Mouse (Mus musculus) liver, embryonic 16.5 days (tissue): Measurements from ENCODE around the gene Cul4a. TPM values are rescaled to one million over a fixed set of nuclear protein-coding genes. Genes with fewer than 3 reads are reported as not detected.

Source experiments
- ATAC-seq: fragments of 200-750 bp; cut with Nextera tagmentation; 2 replicates; pipeline ENCODE4 v1.8.0; 2017; ENCODE audit warnings: low read depth, mild to moderate bottlenecking, moderate number of reproducible peaks, moderate library complexity
- H3K27ac ChIP-seq: fragments of 300-500 bp; sonication (generic); 2 replicates; pipeline ENCODE4 v1.5.1; 2014; ENCODE audit warnings: mild to moderate bottlenecking, low read length
- H3K27me3 ChIP-seq: fragments of 300-500 bp; sonication (generic); 2 replicates; pipeline ENCODE4 v1.6.1; 2014; ENCODE audit warnings: low read depth, low read length, mixed read lengths; ENCODE audit not compliant: control insufficient read depth, insufficient read depth
- H3K36me3 ChIP-seq: fragments of 300-500 bp; sonication (generic); 2 replicates; pipeline ENCODE4 v1.6.1; 2014; ENCODE audit warnings: mild to moderate bottlenecking; ENCODE audit not compliant: control insufficient read depth, insufficient read depth
- H3K4me1 ChIP-seq: fragments of 300-500 bp; sonication (generic); 2 replicates; pipeline ENCODE4 v1.6.1; 2014; ENCODE audit warnings: low read depth, low read length, mixed read lengths; ENCODE audit not compliant: control insufficient read depth
- H3K4me2 ChIP-seq: fragments of 300-500 bp; sonication (generic); 2 replicates; pipeline ENCODE4 v1.6.1; 2014; ENCODE audit warnings: low read depth, low read length, mixed read lengths
- H3K4me3 ChIP-seq: fragments of 300-500 bp; sonication (generic); 2 replicates; pipeline ENCODE4 v1.5.1; 2014; ENCODE audit warnings: low read depth, mild to moderate bottlenecking, low read length
- H3K9ac ChIP-seq: fragments of 300-500 bp; sonication (generic); 2 replicates; pipeline ENCODE4 v1.6.1; 2014; ENCODE audit warnings: low read depth, low read length
- H3K9me3 ChIP-seq: fragments of 300-500 bp; sonication (generic); replicated peaks from 2 replicates; pipeline ENCODE4 v1.6.1; 2016; ENCODE audit warnings: low read length; ENCODE audit not compliant: control insufficient read depth
- WGBS: fragments of 180-500 bp; shearing (Covaris S2); extraction: QIAGEN DNeasy Blood & Tissue Kit; methylation state at CpG from one replicate; pipeline ENCODE4 v1.1.7; 2014; ENCODE audit not compliant: insufficient replicate concordance; 5-methylcytosine and 5-hydroxymethylcytosine counted together
- polyA plus RNA-seq: library from polyadenylated mRNA; unstranded; fragments of >200 nt; fragmentation: Nextera tagmentation; extraction: Ambion mirVana; gene quantifications from 2 replicates; pipeline ENCODE4 v1.2.1, GENCODE M21; 2015

The Cul4a gene
- polyA plus RNA-seq, 1 experiment from 2014 or later, result 72.1 TPM

DNA sequence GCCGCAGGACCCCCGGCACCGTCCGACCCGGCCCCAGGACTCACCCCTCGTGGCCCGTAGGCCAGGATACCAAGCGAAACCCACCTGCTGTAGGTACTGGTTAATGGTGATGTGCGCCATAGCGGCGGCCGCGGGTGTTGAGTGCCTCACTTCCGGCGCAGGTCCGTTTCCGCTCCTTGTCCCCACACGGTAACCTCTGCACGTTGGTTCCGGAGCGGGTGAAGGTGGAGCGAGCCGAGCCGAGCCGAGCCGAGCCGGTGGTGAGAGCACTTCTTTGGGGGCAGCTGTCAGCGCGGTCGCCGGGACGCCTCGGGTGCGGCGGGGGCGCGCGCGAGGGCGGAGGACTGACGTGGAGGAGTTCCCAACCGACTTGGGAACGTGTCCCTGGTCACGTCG lies 732 bp upstream of the Cul4a start:
- H3K4me3 ChIP-seq, result peak overlapping the region; percentile 99
- peaks cover 11% of the 10 kb centered on the region for H3K36me3 ChIP-seq
- peak overlapping the region; percentile 95 for H3K27ac ChIP-seq
- peaks cover 40% of the 10 kb centered on the region for H3K4me1 ChIP-seq
- peak; percentile 56 for ATAC-seq
- H3K27me3 ChIP-seq, result no peaks in the 10 kb centered on the region
- peak overlapping the region; percentile 100 for H3K4me2 ChIP-seq
- H3K9ac ChIP-seq, result peak overlapping the region; percentile 96
- under 1% methylated on average over 40 of the region's 45 CpGs for WGBS
- H3K9me3 ChIP-seq, result no peaks in the 10 kb centered on the region

DNA sequence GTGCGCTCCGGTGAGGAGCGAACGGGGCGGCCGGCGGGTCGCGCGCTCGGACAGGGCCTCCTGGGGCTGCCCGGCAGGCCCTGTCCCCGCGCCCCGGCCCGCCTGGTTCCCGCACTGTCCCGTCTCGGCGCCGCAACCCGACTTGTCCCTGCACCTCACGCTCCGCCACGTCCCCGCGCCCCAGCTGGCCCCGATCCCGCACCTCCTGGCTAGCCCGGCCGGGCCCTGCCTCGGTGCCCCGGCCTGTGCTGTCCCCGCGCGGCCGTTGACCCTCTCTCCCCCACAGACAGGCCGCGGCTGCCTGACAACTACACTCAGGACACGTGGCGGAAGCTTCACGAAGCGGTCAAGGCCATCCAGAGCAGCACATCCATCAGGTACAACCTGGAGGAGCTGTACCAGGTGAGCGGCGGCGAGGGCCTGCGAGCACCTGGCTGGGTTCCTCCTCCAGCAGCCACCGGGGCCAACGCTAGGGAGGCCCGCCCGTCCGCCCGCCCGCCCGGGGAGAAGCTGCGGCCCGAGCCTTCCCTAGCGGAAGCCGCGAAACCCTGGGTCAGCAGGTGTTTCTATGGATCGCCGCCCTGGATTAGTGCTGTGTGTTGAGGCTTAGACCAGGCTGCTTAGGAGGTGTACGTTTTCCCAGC lies 609 bp downstream of the Cul4a start:
- Histone ChIP-seq H3K27ac (peak overlapping the region; percentile 89), H3K9ac (peak overlapping the region; percentile 99), H3K4me3 (peak overlapping the region; percentile 98), H3K9me3 (no peaks in the 10 kb centered on the region), H3K36me3 (peaks cover 6% of the 10 kb centered on the region), H3K27me3 (no peaks in the 10 kb centered on the region), H3K4me1 (peaks cover 47% of the 10 kb centered on the region), H3K4me2 (peak overlapping the region; percentile 71)
- WGBS, result under 1% methylated on average over 52 of the region's 63 CpGs
- peak; percentile 30 for ATAC-seq

DNA sequence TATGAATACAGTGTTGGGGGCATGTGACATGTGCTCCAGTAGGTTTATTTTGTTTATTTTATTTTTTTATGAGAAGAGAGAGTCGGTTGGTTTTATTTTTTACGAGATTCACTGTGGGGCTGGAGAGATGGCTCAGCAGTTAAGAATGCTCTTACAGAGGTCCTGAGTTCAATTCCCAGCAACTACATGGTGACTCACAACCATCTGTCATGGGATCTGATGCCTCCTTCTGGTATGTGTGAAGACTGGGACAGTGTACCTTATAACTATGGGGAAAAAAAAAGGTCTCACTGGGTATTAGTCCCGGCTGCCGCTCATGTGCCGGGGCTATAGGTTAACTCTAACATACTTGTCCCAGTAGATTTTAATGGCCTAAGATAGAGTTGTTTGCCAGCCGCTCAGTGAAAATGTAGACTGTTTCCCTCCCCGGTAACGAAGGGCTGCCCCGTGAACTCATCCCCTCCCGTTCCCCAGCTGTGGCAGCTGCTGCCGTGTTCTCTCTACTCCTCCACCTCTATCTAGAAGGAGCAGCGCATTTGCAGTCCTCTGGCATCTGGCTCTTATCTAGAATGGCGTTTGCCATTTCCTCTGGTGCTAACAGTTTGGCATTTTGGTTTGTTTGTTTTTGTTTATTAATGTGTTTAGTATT lies 2.7 kb downstream of the Cul4a start:
- Histone ChIP-seq H3K36me3 (peaks cover 6% of the 10 kb centered on the region), H3K9me3 (no peaks in the 10 kb centered on the region), H3K4me1 (peaks cover 47% of the 10 kb centered on the region), H3K4me3 (peak overlapping the region; percentile 98), H3K27me3 (no peaks in the 10 kb centered on the region), H3K4me2 (peak overlapping the region; percentile 71), H3K27ac (peak overlapping the region; percentile 98), H3K9ac (peak overlapping the region; percentile 99)
- WGBS, result 33% methylated on average over 13 of the region's 13 CpGs
- peak; percentile 35 for ATAC-seq

DNA sequence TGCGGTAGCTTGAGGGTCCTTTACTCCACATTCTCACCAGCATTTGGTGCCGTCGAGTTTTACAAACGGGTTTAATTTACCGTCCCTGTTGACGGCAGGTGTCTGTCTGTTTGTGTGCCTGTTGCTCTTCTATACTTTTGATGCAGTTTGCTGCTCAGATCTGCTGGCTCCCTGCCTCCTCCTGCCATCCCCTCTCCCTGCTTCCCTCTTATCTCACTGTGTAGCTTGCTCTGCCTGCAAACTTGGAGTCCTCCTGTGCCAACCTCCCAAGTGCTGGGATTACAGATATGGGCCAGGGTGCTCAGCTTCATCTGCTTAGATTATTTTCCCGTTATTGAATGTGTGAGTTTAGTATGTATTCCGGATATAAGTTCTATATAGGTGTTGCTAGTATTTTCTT lies 3.5 kb downstream of the Cul4a start:
- Histone ChIP-seq H3K4me3 (peak overlapping the region; percentile 98), H3K9ac (peak overlapping the region; percentile 99), H3K4me2 (peak overlapping the region; percentile 71), H3K9me3 (no peaks in the 10 kb centered on the region), H3K27ac (peak overlapping the region; percentile 98), H3K27me3 (no peaks in the 10 kb centered on the region), H3K36me3 (peaks cover 13% of the 10 kb centered on the region), H3K4me1 (peaks cover 42% of the 10 kb centered on the region)
- WGBS, result 37% methylated on average over 8 of the region's 8 CpGs
- ATAC-seq, result peak; percentile 28

DNA sequence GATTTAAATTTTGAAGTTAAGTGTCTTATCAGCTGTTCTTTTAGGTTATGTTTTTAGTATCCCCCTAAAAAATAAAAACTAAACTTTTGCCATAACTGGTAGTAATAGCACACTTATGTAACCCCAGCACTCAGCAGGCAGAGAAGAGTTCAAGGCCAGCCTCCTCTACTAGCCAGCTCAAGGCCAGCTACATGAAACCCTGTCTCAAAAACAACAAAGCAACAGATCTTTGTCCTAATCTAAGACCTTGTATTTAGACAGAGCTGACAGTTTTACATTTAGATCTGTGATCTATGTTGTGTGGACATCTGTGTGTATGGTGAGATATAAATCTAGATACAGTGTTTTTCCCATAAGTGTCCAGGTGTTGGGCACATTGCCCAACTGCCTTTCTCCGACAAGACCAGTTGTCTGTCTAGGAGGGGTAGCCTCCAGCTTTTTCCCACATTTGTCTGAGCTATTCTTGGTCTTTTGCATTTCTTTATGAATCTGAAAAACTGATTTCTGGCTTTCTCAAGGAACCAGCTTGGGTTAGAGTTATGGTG lies 4.1 kb downstream of the Cul4a start:
- 27% methylated on average over 1 of the region's 1 CpGs for WGBS
- Histone ChIP-seq H3K4me3 (peak overlapping the region; percentile 37), H3K36me3 (peaks cover 13% of the 10 kb centered on the region), H3K4me1 (peaks cover 39% of the 10 kb centered on the region), H3K27ac (peak overlapping the region; percentile 98), H3K4me2 (peak overlapping the region; percentile 71), H3K9ac (peak overlapping the region; percentile 22; the same call in 1 of the 2 replicates), H3K27me3 (no peaks in the 10 kb centered on the region), H3K9me3 (no peaks in the 10 kb centered on the region)
- ATAC-seq, result no peak

DNA sequence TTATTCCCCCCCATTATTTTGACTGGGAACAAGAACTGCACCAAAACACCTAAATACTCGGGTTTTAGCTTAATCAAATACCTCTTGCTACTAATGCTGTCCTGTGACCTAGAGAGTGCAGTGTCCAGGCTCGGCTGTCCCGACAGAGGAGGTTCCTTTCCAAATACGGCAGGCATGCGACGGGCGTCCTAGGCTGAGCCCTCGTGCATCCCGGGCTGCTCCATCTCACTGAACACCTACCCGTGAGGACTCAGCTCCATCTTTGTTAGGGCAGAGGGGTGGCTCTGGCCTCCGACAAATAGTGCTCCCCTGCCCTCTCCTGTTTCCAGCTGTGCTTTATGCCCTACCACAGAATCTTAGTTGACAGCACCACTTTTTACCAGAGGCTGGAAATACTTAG lies 6.5 kb downstream of the Cul4a start:
- H3K27ac ChIP-seq, result no peak overlapping the region
- H3K27me3 ChIP-seq, result no peaks in the 10 kb centered on the region
- peaks cover 13% of the 10 kb centered on the region for H3K36me3 ChIP-seq
- H3K9ac ChIP-seq, result no peak overlapping the region
- no peaks in the 10 kb centered on the region for H3K9me3 ChIP-seq
- H3K4me3 ChIP-seq, result no peak overlapping the region
- H3K4me2 ChIP-seq, result no peak overlapping the region
- ATAC-seq, result no peak
- 89% methylated on average over 11 of the region's 11 CpGs for WGBS
- peaks cover 32% of the 10 kb centered on the region for H3K4me1 ChIP-seq

DNA sequence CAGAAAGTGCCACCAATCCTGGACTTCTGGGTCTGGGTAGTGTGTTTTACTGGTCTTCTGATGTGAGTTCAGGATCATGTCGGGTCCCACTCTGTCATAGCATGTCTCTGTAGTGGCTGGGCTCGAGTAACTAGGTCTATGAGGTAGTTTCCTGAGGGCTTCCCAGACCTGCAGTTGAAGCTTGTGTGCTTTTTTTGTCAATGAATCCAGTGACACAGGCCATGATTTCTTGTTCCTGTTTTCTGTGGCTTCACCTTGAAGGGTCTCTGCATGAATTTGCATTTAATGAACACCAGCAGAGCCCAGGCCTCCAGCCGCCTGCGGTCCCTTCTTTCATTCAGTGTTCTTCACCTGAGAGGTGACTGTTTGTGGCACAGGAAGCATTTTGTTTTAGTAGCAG lies 7.8 kb downstream of the Cul4a start:
- H3K4me1 ChIP-seq, result peaks cover 21% of the 10 kb centered on the region
- H3K4me2 ChIP-seq, result no peak overlapping the region
- H3K4me3 ChIP-seq, result no peak overlapping the region
- no peaks in the 10 kb centered on the region for H3K9me3 ChIP-seq
- WGBS, result 65% methylated on average over 4 of the region's 4 CpGs
- H3K27me3 ChIP-seq, result no peaks in the 10 kb centered on the region
- ATAC-seq, result no peak
- no peak overlapping the region for H3K9ac ChIP-seq
- H3K27ac ChIP-seq, result no peak overlapping the region
- peaks cover 7% of the 10 kb centered on the region; the same call in 1 of the 2 replicates for H3K36me3 ChIP-seq

DNA sequence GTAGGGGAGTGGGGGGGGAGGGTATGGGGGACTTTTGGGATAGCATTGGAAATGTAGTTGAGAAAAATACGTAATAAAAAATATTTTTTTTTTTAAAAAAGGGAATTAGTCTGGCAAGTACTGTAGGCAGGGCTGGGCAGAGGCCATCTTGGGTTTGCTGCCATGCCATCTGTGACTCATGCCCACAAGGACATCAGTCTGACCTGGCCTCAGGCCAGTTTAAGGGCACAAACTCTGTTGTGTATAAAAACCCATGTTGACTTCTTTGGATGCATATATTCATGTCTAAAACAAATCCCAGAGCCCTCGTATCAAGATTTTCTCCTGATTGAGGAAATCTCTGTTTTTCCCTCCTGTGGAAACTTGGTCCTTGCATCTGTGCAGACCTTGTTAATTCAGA lies 11.7 kb downstream of the Cul4a start:
- Histone ChIP-seq H3K4me1 (peaks cover 13% of the 10 kb centered on the region), H3K9ac (no peak overlapping the region), H3K36me3 (peaks cover 7% of the 10 kb centered on the region), H3K9me3 (no peaks in the 10 kb centered on the region), H3K27ac (no peak overlapping the region), H3K4me2 (no peak overlapping the region), H3K27me3 (no peaks in the 10 kb centered on the region), H3K4me3 (no peak overlapping the region)
- WGBS, result 86% methylated on average over 2 of the region's 2 CpGs
- no peak for ATAC-seq

DNA sequence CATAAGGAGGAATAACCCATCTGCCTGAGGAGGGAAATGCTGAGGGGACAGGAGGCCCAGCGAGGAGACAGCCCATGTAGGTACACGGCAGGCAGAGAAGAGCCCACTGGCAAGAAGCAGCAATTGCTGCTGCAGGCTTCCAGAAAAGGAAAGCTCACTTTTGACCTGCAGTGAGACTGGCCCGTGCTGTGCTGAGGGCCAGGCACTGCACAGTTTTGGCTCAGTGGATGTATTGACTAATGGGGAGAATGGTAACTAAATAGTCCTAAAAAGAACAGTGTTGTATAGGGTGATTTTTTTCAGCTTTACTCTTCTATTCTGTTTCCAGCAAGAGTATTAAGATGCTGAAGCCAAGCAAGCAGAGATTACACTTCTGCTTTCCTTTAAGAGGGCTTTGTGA lies 13.1 kb downstream of the Cul4a start:
- 86% methylated on average over 3 of the region's 3 CpGs for WGBS
- ATAC-seq, result no peak
- H3K4me3 ChIP-seq, result no peak overlapping the region
- H3K9me3 ChIP-seq, result no peaks in the 10 kb centered on the region
- no peak overlapping the region for H3K27ac ChIP-seq
- H3K27me3 ChIP-seq, result no peaks in the 10 kb centered on the region
- H3K36me3 ChIP-seq, result peaks cover 4% of the 10 kb centered on the region
- peaks cover 26% of the 10 kb centered on the region for H3K4me1 ChIP-seq
- H3K9ac ChIP-seq, result no peak overlapping the region
- no peak overlapping the region for H3K4me2 ChIP-seq
